Comparison of ENCODE assay signal across 21 mouse cellular contexts in the genomic region with DNA sequence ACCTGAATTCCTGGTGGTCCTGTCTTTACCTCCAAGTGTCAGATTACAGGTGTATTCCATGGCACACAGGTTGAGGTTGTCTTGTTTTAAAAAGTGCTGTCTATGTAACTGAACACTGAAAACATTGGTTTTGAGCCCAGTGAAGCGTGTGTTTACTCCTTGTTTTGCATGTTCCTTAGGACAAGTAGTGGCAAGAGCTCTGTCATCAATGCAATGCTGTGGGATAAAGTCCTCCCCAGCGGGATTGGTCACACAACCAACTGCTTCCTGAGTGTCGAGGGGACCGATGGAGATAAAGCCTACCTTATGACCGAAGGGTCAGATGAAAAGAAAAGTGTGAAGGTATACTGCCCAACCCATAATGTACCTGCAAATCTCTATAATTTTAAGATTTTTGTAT. TPM values are rescaled to one million over a fixed set of nuclear protein-coding genes. Genes with fewer than 3 reads are reported as not detected.
A peak's percentile ranks its signal among the peaks of the same experiment; 100 is the strongest.
DNase-seq lines count a peak whose midpoint lies in the region; ATAC-seq and TF ChIP-seq lines count a peak whose summit lies in the region.
"Had no signal": no experiment of that assay in that cellular context is flagged by ENCODE, and none has a peak within 500 bp of the region (broad histone marks: within the 10 kb centered on the region; RNA-seq: fewer than 3 reads in every experiment).

No protein-coding gene starts in this region.

- H3K36me3 ChIP-seq in heart, adult 2 months (ENCODE audit: control insufficient read depth, insufficient read depth, low read length): peaks cover 52% of the 10 kb centered on the region
- peaks cover 13% of the 10 kb centered on the region for H3K36me3 ChIP-seq in kidney, adult 2 months (ENCODE audit: control insufficient read depth, insufficient read depth, low read length)
- no peaks in the 10 kb centered on the region; the same call in 1 of the 2 replicates for H3K36me3 ChIP-seq in lung, postnatal 0 days (ENCODE audit: insufficient read depth, low read length)
- H3K36me3 ChIP-seq: intestine, embryonic 15.5 days had no signal

- DNase-seq in heart, adult 2 months: no peak
- no peak for DNase-seq in heart, adult 9 months (ENCODE audit: low spot score in 2 of 2)
- no peak for DNase-seq in kidney, adult 2 months
- no peak for DNase-seq in kidney, postnatal 25 days
- no peak for DNase-seq in lung, postnatal 0 days (ENCODE audit: low spot score)
- DNase-seq in right cerebral cortex, postnatal 14 days: no peak

- H3K4me2 ChIP-seq in lung, postnatal 0 days (replicated peaks; ENCODE audit: low read depth, low read length): no peak overlapping the region
- H3K4me2 ChIP-seq: forebrain, embryonic 13.5 days; hindbrain, embryonic 15.5 days; intestine, embryonic 15.5 days had no signal

- TF ChIP-seq EP300 in heart, adult 2 months (IDR thresholded peaks at IDR 0.05; ENCODE audit: insufficient read depth, low read depth, low read length): no peak
- no peak for TF ChIP-seq EP300 in lung, postnatal 0 days (IDR thresholded peaks at IDR 0.05)

- H3K9ac ChIP-seq in heart, adult 2 months (ENCODE audit: low read depth, low read length): no peak overlapping the region
- no peak overlapping the region for H3K9ac ChIP-seq in lung, postnatal 0 days (replicated peaks; ENCODE audit: low read depth)
- H3K9ac ChIP-seq: forebrain, embryonic 13.5 days; hindbrain, embryonic 15.5 days; intestine, embryonic 15.5 days had no signal

- no peaks in the 10 kb centered on the region for H3K27me3 ChIP-seq in heart, adult 2 months (ENCODE audit: control insufficient read depth, insufficient read depth, low read length)
- no peaks in the 10 kb centered on the region for H3K27me3 ChIP-seq in kidney, adult 2 months (replicated peaks; ENCODE audit: control insufficient read depth, insufficient read depth, low read length)
- H3K27me3 ChIP-seq in lung, postnatal 0 days (replicated peaks; ENCODE audit: insufficient read depth, low read length): no peaks in the 10 kb centered on the region
- H3K27me3 ChIP-seq: forebrain, embryonic 13.5 days; hindbrain, embryonic 15.5 days; intestine, embryonic 15.5 days had no signal

- WGBS in heart, adult 2 months: 74% methylated on average over 5 of the region's 5 CpGs
- WGBS in kidney, adult 2 months: 91% methylated on average over 5 of the region's 5 CpGs
- 93% methylated on average over 5 of the region's 5 CpGs for WGBS in lung, postnatal 0 days

- H3K4me3 ChIP-seq in heart, adult 2 months: no peak overlapping the region
- H3K4me3 ChIP-seq in kidney, adult 2 months (ENCODE audit: insufficient read depth, low read depth, low read length): no peak overlapping the region
- no peak overlapping the region for H3K4me3 ChIP-seq in brown adipose tissue, adult 24 weeks (ENCODE audit: insufficient read depth, low read depth, low read length)
- no peak overlapping the region for H3K4me3 ChIP-seq in cortical plate, adult 2 months (ENCODE audit: insufficient read depth, low read length)
- H3K4me3 ChIP-seq in lung, postnatal 0 days (ENCODE audit: low read depth, low read length): no peak overlapping the region
- H3K4me3 ChIP-seq: forebrain, embryonic 10.5 days; forebrain, embryonic 13.5 days; heart, embryonic 10.5 days; hindbrain, embryonic 15.5 days; intestine, embryonic 15.5 days had no signal

- H3K9me3 ChIP-seq in lung, postnatal 0 days (ENCODE audit: low read length): no peaks in the 10 kb centered on the region
- H3K9me3 ChIP-seq: forebrain, embryonic 10.5 days; forebrain, embryonic 13.5 days; heart, embryonic 10.5 days; hindbrain, embryonic 15.5 days; intestine, embryonic 15.5 days had no signal

- peaks cover 7% of the 10 kb centered on the region for H3K4me1 ChIP-seq in heart, adult 2 months (ENCODE audit: control insufficient read depth, insufficient read depth, low read length)
- H3K4me1 ChIP-seq in kidney, adult 2 months (ENCODE audit: control insufficient read depth, insufficient read depth, low read length): peaks cover 14% of the 10 kb centered on the region
- H3K4me1 ChIP-seq in brown adipose tissue, adult 24 weeks (ENCODE audit: control insufficient read depth, insufficient read depth, insufficient read length, low read length): peaks cover 6% of the 10 kb centered on the region; the same call in 1 of the 2 replicates
- H3K4me1 ChIP-seq in cortical plate, adult 2 months (ENCODE audit: control insufficient read depth, insufficient read depth, low read length): peaks cover 4% of the 10 kb centered on the region; the same call in 1 of the 2 replicates
- 0 out of 2 replicates have a peak, but pooled peaks cover 3% of the 10 kb centered on the region for H3K4me1 ChIP-seq in lung, postnatal 0 days (ENCODE audit: insufficient read depth, low read depth, low read length)
- H3K4me1 ChIP-seq: forebrain, embryonic 10.5 days; forebrain, embryonic 13.5 days; heart, embryonic 10.5 days; hindbrain, embryonic 15.5 days; intestine, embryonic 15.5 days had no signal

- no peak for TF ChIP-seq POLR2A in heart, adult 2 months (IDR thresholded peaks at IDR 0.05; ENCODE audit: insufficient read depth, low read depth, low read length)
- no peak for TF ChIP-seq POLR2A in kidney, adult 2 months (IDR thresholded peaks at IDR 0.05; ENCODE audit: low read depth, low read length)
- TF ChIP-seq POLR2A in cortical plate, adult 2 months (IDR thresholded peaks at IDR 0.05; ENCODE audit: extremely low read depth, insufficient read depth, low read length): no peak

- intact Hi-C loops in heart, adult 2 months (cut with DNase I): no loop called here

- peak overlapping the region; percentile 74 for H3K27ac ChIP-seq in heart, adult 2 months
- H3K27ac ChIP-seq in kidney, adult 2 months (ENCODE audit: insufficient read depth, low read depth, low read length): peak overlapping the region; percentile 89
- H3K27ac ChIP-seq in brown adipose tissue, adult 24 weeks (replicated peaks; ENCODE audit: low read depth, low read length): peak overlapping the region; percentile 36; the same call in 1 of the 2 replicates
- peak overlapping the region; percentile 51; the same call in 1 of the 2 replicates for H3K27ac ChIP-seq in cortical plate, adult 2 months (ENCODE audit: insufficient read depth, low read length)
- no peak overlapping the region for H3K27ac ChIP-seq in lung, postnatal 0 days (ENCODE audit: low read length)
- H3K27ac ChIP-seq: forebrain, embryonic 10.5 days; forebrain, embryonic 13.5 days; heart, embryonic 10.5 days; hindbrain, embryonic 15.5 days; intestine, embryonic 15.5 days had no signal

- ATAC-seq in lung, postnatal 0 days: no peak
- ATAC-seq: CD4-positive, CD25-positive, alpha-beta regulatory T cell, adult 4 months; forebrain, embryonic 13.5 days; forebrain, embryonic 16.5 days; intestine, embryonic 15.5 days had no signal

- no peak for TF ChIP-seq CTCF in heart, adult 2 months (IDR thresholded peaks at IDR 0.05)
- no peak for TF ChIP-seq CTCF in kidney, adult 2 months (conservative IDR thresholded peaks at IDR 0.05; ENCODE audit: insufficient read depth, insufficient read length, low read depth, low read length)
- TF ChIP-seq CTCF in cortical plate, adult 2 months (IDR thresholded peaks at IDR 0.05; ENCODE audit: extremely low read depth, insufficient read depth, low read length): no peak
- TF ChIP-seq CTCF in lung, postnatal 0 days (IDR thresholded peaks at IDR 0.05): no peak

- peaks cover 6% of the 10 kb centered on the region for H3K79me2 ChIP-seq in heart, adult 2 months (replicated peaks; ENCODE audit: control insufficient read depth, insufficient read depth, low read length)

RNA-seq across cellular contexts. Expression of a gene that starts 8.8 kb away (rescaled TPM):
- 100 to 1,000 TPM; 384 to 501 TPM for total RNA-seq in heart, adult 2 months (2021)
- 80.0 and 147 TPM in 2 replicates for polyA plus RNA-seq in heart, adult 2 months (2012; rRNA removed)
- 19.9 and 26.4 TPM in 2 replicates for polyA plus RNA-seq in kidney, adult 2 months (2012; rRNA removed)
- polyA plus RNA-seq in brown adipose tissue, adult 24 weeks (2012; ENCODE audit: insufficient read depth, insufficient read length, missing spikeins): 56.6 and 59.9 TPM in 2 replicates
- 101 and 106 TPM in 2 replicates for polyA plus RNA-seq in cortical plate, adult 2 months (2012; rRNA removed)
- 19.5 and 22.1 TPM in 2 replicates for polyA plus RNA-seq in lung, postnatal 0 days (2015; fragmentation: Nextera tagmentation; extraction: Ambion mirVana)

RNA-seq across cellular contexts. Expression of a gene that starts 28.0 kb away (rescaled TPM):
- 10 to 100 TPM; 22.1 to 28.0 TPM for total RNA-seq in heart, adult 2 months (2021)
- polyA plus RNA-seq in heart, adult 2 months (2012; rRNA removed): 20.6 and 26.2 TPM in 2 replicates
- 19.6 and 20.2 TPM in 2 replicates for polyA plus RNA-seq in kidney, adult 2 months (2012; rRNA removed)
- 26.8 and 28.5 TPM in 2 replicates for polyA plus RNA-seq in brown adipose tissue, adult 24 weeks (2012; ENCODE audit: insufficient read depth, insufficient read length, missing spikeins)
- 52.0 and 52.8 TPM in 2 replicates for polyA plus RNA-seq in cortical plate, adult 2 months (2012; rRNA removed)
- 28.9 and 33.9 TPM in 2 replicates for polyA plus RNA-seq in lung, postnatal 0 days (2015; fragmentation: Nextera tagmentation; extraction: Ambion mirVana)

RNA-seq across cellular contexts. Expression of a gene that starts 46.1 kb away (rescaled TPM):
- total RNA-seq in heart, adult 2 months (2021): not detected
- not detected in 2 replicates for polyA plus RNA-seq in heart, adult 2 months (2012; rRNA removed)
- 0.05 TPM in 1 of 2 replicates, not detected in the other for polyA plus RNA-seq in kidney, adult 2 months (2012; rRNA removed)
- polyA plus RNA-seq in brown adipose tissue, adult 24 weeks (2012; ENCODE audit: insufficient read depth, insufficient read length, missing spikeins): not detected in 2 replicates
- not detected in 2 replicates for polyA plus RNA-seq in cortical plate, adult 2 months (2012; rRNA removed)
- 0.07 and 0.16 TPM in 2 replicates for polyA plus RNA-seq in lung, postnatal 0 days (2015; fragmentation: Nextera tagmentation; extraction: Ambion mirVana)
- total RNA-seq: granulocyte monocyte progenitor cell, adult 5-6 weeks; MEL had no signal
- polyA plus RNA-seq: adrenal gland, adult 2 months; C2C12; embryonic facial prominence, embryonic 11.5 days; heart, embryonic 10.5 days; heart, embryonic 14.5 days; hindbrain, embryonic 15.5 days; intestine, embryonic 15.5 days had no signal
